Mouse (Mus musculus) activated CD4-positive, CD25-positive, alpha-beta regulatory T cell, adult 4 months (primary cell): Measurements from ENCODE around the gene Arhgap42. TPM values are rescaled to one million over a fixed set of nuclear protein-coding genes. Genes with fewer than 3 reads are reported as not detected.

Source experiments
- ATAC-seq: one replicate; pipeline ENCODE4 v1.8.0; 2017
- polyA plus RNA-seq, 2 experiments: library from polyadenylated mRNA; unstranded; fragments of 100-300 nt; shearing (Covaris generic); gene quantifications; one replicate each; pipeline ENCODE4 v1.2.1; 2017

Arhgap42 gene
- polyA plus RNA-seq, 2 experiments from 2014 or later, result not detected

GRCm38 (mm10) chr9:9208205-9208604 is 30.7 kb downstream of the Arhgap42 start:
- no peak for ATAC-seq

- ATAC-seq, result no peak
Observed at GRCm38 (mm10) chr9:9207251-9207650, 31.6 kb downstream of the Arhgap42 start.

- ATAC-seq, result no peak
Observed at GRCm38 (mm10) chr9:9200827-9201388, 38.0 kb downstream of the Arhgap42 start.

GRCm38 (mm10) chr9:9199170-9199841 is 39.6 kb downstream of the Arhgap42 start:
- ATAC-seq, result no peak

GRCm38 (mm10) chr9:9198645-9199044 is 40.3 kb downstream of the Arhgap42 start:
- ATAC-seq, result no peak

- ATAC-seq, result no peak
Observed at GRCm38 (mm10) chr9:9196046-9196445, 42.9 kb downstream of the Arhgap42 start.

- no peak for ATAC-seq
Observed at GRCm38 (mm10) chr9:9194496-9194895, 44.4 kb downstream of the Arhgap42 start.

GRCm38 (mm10) chr9:9192716-9193115 is 46.2 kb downstream of the Arhgap42 start:
- no peak for ATAC-seq

GRCm38 (mm10) chr9:9190835-9191234 is 48.1 kb downstream of the Arhgap42 start:
- no peak for ATAC-seq

- no peak for ATAC-seq
Observed at GRCm38 (mm10) chr9:9188167-9188566, 50.7 kb downstream of the Arhgap42 start.

- ATAC-seq, result no peak
Observed at GRCm38 (mm10) chr9:9177745-9178144, 61.2 kb downstream of the Arhgap42 start.

GRCm38 (mm10) chr9:9174924-9175323 is 64.0 kb downstream of the Arhgap42 start:
- no peak for ATAC-seq

GRCm38 (mm10) chr9:9174206-9174605 is 64.7 kb downstream of the Arhgap42 start:
- no peak for ATAC-seq

GRCm38 (mm10) chr9:9173091-9173490 is 65.8 kb downstream of the Arhgap42 start:
- ATAC-seq, result no peak

- ATAC-seq, result no peak
Observed at GRCm38 (mm10) chr9:9171146-9171816, 67.6 kb downstream of the Arhgap42 start.

GRCm38 (mm10) chr9:9165641-9166063 is 73.2 kb downstream of the Arhgap42 start:
- ATAC-seq, result no peak

GRCm38 (mm10) chr9:9160736-9161135 is 78.2 kb downstream of the Arhgap42 start:
- ATAC-seq, result no peak

GRCm38 (mm10) chr9:9158241-9158640 is 80.7 kb downstream of the Arhgap42 start:
- no peak for ATAC-seq

- ATAC-seq, result no peak
Observed at GRCm38 (mm10) chr9:9157425-9157824, 81.5 kb downstream of the Arhgap42 start.

GRCm38 (mm10) chr9:9154636-9155035 is 84.3 kb downstream of the Arhgap42 start:
- no peak for ATAC-seq

- ATAC-seq, result no peak
Observed at GRCm38 (mm10) chr9:9144301-9145121, 94.4 kb downstream of the Arhgap42 start.

GRCm38 (mm10) chr9:9143102-9143501 is 95.8 kb downstream of the Arhgap42 start:
- no peak for ATAC-seq

- ATAC-seq, result no peak
Observed at GRCm38 (mm10) chr9:9142561-9142960, 96.3 kb downstream of the Arhgap42 start.
